Mouse (Mus musculus) intestine, embryonic 14.5 days (tissue): ENCODE data around the gene Arl4a. TPM values are rescaled to one million over a fixed set of nuclear protein-coding genes. Genes with fewer than 3 reads are reported as not detected.

Experiments used
- ATAC-seq: fragments of 200-750 bp; cut with Nextera tagmentation; replicated peaks from 2 replicates; pipeline ENCODE4 v1.8.0; 2017; ENCODE audit warnings: low read depth, moderate number of reproducible peaks, moderate TSS enrichment, moderate library complexity; ENCODE audit not compliant: low FRiP score, low TSS enrichment
- DNase-seq: peaks from one replicate; pipeline ENCODE4 v3.0.0-alpha.2; 2018; ENCODE audit warnings: low spot score
- H3K27ac ChIP-seq: fragments of 300-500 bp; sonication (generic); 2 replicates; pipeline ENCODE4 v1.5.1; 2014; ENCODE audit warnings: low read depth, mild to moderate bottlenecking, control low read depth
- H3K27me3 ChIP-seq: fragments of 300-500 bp; sonication (generic); replicated peaks from 2 replicates; pipeline ENCODE4 v1.6.1; 2014; ENCODE audit warnings: low read length, control low read depth; ENCODE audit not compliant: control insufficient read depth, insufficient read depth
- H3K36me3 ChIP-seq: fragments of 300-500 bp; sonication (generic); 2 replicates; pipeline ENCODE4 v1.6.1; 2014; ENCODE audit warnings: low read length, control low read depth; ENCODE audit not compliant: control insufficient read depth, insufficient read depth
- H3K4me1 ChIP-seq: fragments of 300-500 bp; sonication (generic); replicated peaks from 2 replicates; pipeline ENCODE4 v1.6.1; 2014; ENCODE audit warnings: low read length, control low read depth, mixed read lengths; ENCODE audit not compliant: control insufficient read depth, insufficient read depth
- H3K4me2 ChIP-seq: fragments of 300-500 bp; sonication (generic); 2 replicates; pipeline ENCODE4 v1.6.1; 2014; ENCODE audit warnings: low read length
- H3K4me3 ChIP-seq: fragments of 300-500 bp; sonication (generic); 2 replicates; pipeline ENCODE4 v1.5.1; 2014; ENCODE audit warnings: low read depth, low read length, control low read depth, mixed read lengths
- H3K9ac ChIP-seq: fragments of 300-500 bp; sonication (generic); 2 replicates; pipeline ENCODE4 v1.6.1; 2014; ENCODE audit warnings: mild to moderate bottlenecking, low read length
- H3K9me3 ChIP-seq: fragments of 300-500 bp; sonication (generic); 2 replicates; pipeline ENCODE4 v1.6.1; 2016; ENCODE audit warnings: low read length, control low read depth; ENCODE audit not compliant: control insufficient read depth
- WGBS: fragments of 180-500 bp; shearing (Covaris S2); extraction: QIAGEN DNeasy Blood & Tissue Kit; methylation state at CpG from one replicate; pipeline ENCODE4 v1.1.7; 2014; 5-methylcytosine and 5-hydroxymethylcytosine counted together
- polyA plus RNA-seq: library from polyadenylated mRNA; unstranded; fragments of >200 nt; fragmentation: Nextera tagmentation; extraction: Ambion mirVana; gene quantifications from 2 replicates; pipeline ENCODE4 v1.2.1, GENCODE M21; 2014

Gene Arl4a
- polyA plus RNA-seq, 1 experiment from 2014 or later, result 57.7 TPM

DNA sequence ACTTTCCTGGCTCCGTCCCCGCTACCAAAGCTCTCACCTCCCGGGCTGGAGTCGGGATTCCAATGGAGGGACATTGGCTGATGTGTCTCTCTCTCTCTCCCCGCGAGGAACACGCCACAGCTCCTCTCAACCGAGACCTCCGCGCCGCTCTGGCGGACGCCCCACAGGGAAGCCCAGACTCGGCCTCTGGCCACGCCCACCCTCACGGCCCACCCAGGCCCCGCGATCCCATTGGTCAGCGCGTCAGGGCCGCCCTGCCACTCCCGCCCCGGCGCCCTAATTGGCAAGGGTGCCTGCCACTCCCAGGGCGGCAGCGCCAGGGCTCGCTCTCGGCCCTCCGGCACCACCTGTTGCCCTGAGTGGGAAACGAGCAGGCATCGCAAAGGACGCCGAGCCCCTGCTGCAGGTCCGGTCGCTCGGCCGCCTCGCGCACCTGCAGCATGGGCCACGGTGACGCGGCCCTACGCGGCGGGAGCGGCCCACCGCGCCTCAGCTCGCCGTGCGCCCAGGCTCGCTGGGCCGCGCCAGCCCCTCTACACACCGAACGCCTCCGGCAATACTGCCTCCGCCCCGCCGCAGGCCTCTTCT lies 505 bp downstream of the Arl4a start:
- Histone ChIP-seq H3K27ac (peak overlapping the region; percentile 91), H3K4me1 (0 out of 2 replicates have a peak, but pooled peaks cover 4% of the 10 kb centered on the region), H3K4me2 (peak overlapping the region; percentile 74), H3K27me3 (no peaks in the 10 kb centered on the region), H3K9me3 (no peaks in the 10 kb centered on the region), H3K9ac (peak overlapping the region; percentile 81), H3K4me3 (peak overlapping the region; percentile 74), H3K36me3 (no peaks in the 10 kb centered on the region)
- ATAC-seq (peak; percentile 98), DNase-seq (peak; percentile 98)
- 0% methylated on average over 59 of the region's 60 CpGs for WGBS

DNA sequence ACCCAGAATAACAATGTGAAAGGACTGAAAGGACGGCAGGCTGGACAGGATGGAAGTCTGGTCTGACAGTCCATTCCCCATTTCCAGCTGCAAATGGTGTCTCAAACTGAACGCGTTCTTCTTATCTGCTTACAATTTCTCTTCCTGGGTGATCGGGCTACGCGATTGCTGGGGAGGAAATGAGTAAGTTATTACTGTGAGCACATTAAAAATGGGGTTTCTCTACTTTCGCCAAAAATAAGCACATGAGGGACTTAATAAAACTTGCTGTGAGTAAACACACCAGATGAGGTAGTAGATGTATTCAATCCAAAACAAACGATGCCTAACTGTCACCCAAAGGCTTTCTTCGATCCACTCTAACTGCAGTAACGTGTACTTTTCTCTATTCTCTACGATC lies 1.2 kb downstream of the Arl4a start:
- ATAC-seq, result no peak
- WGBS, result 1% methylated on average over 11 of the region's 11 CpGs
- no peaks in the 10 kb centered on the region for H3K9me3 ChIP-seq
- H3K27me3 ChIP-seq, result no peaks in the 10 kb centered on the region
- 0 out of 2 replicates have a peak, but pooled peaks cover 4% of the 10 kb centered on the region for H3K4me1 ChIP-seq
- peak overlapping the region; percentile 74 for H3K4me3 ChIP-seq
- H3K36me3 ChIP-seq, result no peaks in the 10 kb centered on the region
- H3K4me2 ChIP-seq, result peak overlapping the region; percentile 74
- peak overlapping the region; percentile 75; the same call in 1 of the 2 replicates for H3K27ac ChIP-seq
- no peak for DNase-seq
- peak overlapping the region; percentile 81 for H3K9ac ChIP-seq

DNA sequence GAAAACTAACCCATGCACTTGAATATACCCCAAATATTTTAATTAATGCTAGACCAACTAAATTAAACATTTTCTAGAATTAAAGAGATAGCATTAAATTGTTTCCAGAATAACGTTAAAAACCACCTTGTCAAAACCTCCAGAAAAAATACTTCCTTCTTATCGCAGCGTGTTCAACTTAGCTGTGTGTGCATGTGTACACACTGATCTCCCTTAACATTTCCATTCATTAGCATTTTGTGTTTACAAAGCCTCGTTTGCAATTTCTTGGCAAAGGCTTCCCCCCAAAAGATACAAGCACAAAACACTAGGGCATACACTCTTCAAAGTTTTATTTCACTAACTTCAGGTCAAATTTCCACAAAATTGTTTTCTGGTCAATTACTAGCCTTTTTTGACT lies 2.3 kb downstream of the Arl4a start:
- Histone ChIP-seq H3K9ac (no peak overlapping the region), H3K27me3 (no peaks in the 10 kb centered on the region), H3K4me2 (peak overlapping the region; percentile 74), H3K36me3 (no peaks in the 10 kb centered on the region), H3K4me3 (peak overlapping the region; percentile 74), H3K9me3 (no peaks in the 10 kb centered on the region), H3K27ac (no peak overlapping the region), H3K4me1 (0 out of 2 replicates have a peak, but pooled peaks cover 4% of the 10 kb centered on the region)
- 84% methylated on average over 4 of the region's 4 CpGs for WGBS
- no peak for ATAC-seq
- DNase-seq, result no peak

DNA sequence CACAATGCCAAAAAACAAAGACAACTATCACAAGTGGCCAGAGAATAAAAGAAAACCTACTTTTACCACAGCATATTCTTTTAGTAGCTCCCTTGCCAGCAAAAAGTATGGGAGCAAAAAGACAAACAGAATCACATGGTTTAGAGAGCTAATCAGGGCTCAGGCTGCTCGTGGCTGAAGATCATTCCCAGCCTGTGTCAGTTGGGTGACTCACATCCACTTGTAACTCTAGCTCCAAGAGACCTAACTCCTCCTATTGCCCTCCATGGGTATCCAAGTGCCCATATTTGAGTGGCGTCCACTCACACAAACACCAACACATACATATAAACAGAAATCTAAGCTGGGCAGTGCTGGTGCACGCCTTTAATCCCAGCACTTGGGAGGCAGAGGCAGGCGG lies 8.6 kb downstream of the Arl4a start:
- Histone ChIP-seq H3K27ac (no peak overlapping the region), H3K9me3 (no peaks in the 10 kb centered on the region), H3K27me3 (no peaks in the 10 kb centered on the region), H3K9ac (no peak overlapping the region), H3K36me3 (no peaks in the 10 kb centered on the region), H3K4me3 (no peak overlapping the region), H3K4me2 (no peak overlapping the region), H3K4me1 (no peaks in the 10 kb centered on the region)
- DNase-seq (no peak), ATAC-seq (no peak)
- 71% methylated on average over 4 of the region's 4 CpGs for WGBS

DNA sequence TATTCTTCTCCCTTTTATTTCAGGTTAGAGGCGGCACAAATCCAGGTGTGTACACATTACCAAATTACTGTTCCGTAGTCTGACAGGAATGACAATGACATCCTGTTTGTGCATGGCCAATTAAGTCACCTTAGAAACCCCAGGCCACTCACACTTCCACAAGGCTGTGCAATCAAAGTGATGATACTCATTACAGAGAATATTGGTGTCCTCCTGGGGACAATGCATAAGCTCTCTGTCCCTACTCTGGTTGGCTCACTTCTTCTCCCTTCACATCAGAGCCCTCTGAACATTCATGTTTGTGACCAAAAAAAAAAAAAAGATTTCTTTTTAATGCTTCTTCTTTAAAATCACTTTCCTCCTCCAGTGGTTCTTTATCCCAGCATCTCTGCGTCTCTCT lies 10.0 kb downstream of the Arl4a start:
- WGBS, result 90% methylated on average over 3 of the region's 3 CpGs
- no peak overlapping the region for H3K9ac ChIP-seq
- no peak overlapping the region for H3K4me2 ChIP-seq
- no peak overlapping the region for H3K27ac ChIP-seq
- DNase-seq, result peak; percentile 12
- no peak overlapping the region for H3K4me3 ChIP-seq
- no peaks in the 10 kb centered on the region for H3K4me1 ChIP-seq
- H3K9me3 ChIP-seq, result no peaks in the 10 kb centered on the region
- ATAC-seq, result no peak
- H3K36me3 ChIP-seq, result no peaks in the 10 kb centered on the region
- no peaks in the 10 kb centered on the region for H3K27me3 ChIP-seq

DNA sequence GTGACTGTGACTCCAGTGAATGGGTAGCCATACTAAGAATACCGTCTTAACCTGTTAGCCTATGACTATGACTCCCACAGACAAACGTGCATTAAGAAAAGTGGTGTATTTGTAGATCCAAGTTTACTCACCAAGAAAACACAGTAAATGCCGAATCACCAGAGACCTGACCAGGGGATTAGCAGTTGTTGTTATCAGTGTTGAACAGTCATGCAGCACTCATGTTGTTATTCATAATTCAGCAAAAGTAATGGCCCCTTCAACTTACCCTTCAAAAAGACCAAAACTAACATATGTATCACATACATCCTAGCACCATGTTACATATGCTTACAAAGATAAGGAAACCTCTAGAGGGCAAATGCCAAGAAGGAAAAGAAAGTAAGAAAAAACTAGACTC lies 10.4 kb downstream of the Arl4a start:
- 80% methylated on average over 3 of the region's 3 CpGs for WGBS
- no peak overlapping the region for H3K9ac ChIP-seq
- ATAC-seq, result no peak

DNA sequence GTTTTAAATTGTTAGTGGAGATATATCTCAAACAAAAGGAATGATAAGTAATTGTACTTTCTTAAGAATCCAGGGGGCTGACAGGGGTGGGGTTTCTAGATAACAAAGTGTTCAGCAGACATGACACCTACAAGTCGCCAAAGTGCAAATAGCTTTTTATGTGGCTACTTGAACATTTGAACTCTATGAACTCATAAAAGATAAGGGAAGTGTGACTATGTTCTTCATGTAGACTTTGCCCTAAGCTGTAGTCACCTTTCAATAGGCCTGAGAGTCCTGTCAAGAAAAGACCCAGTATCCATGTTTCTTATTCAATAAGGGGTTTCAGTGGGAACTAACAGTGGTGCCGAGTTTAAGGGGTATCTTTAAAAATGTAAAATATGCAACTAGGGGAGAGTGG lies 13.9 kb downstream of the Arl4a start:
- Histone ChIP-seq H3K9ac (no peak overlapping the region), H3K27me3 (no peaks in the 10 kb centered on the region), H3K9me3 (no peaks in the 10 kb centered on the region), H3K27ac (no peak overlapping the region), H3K4me2 (no peak overlapping the region), H3K4me3 (no peak overlapping the region), H3K4me1 (no peaks in the 10 kb centered on the region), H3K36me3 (no peaks in the 10 kb centered on the region)
- DNase-seq, result no peak
- WGBS, result 65% methylated on average over 2 of the region's 2 CpGs
- ATAC-seq, result 0 out of 2 replicates have a peak, but pooled peaks have one; percentile 39

More for the DNA sequence above, 10.4 kb downstream of the Arl4a start:
- DNase-seq, result no peak
- Histone ChIP-seq H3K27ac (no peak overlapping the region), H3K27me3 (no peaks in the 10 kb centered on the region), H3K36me3 (no peaks in the 10 kb centered on the region), H3K4me1 (no peaks in the 10 kb centered on the region), H3K4me3 (no peak overlapping the region), H3K9me3 (no peaks in the 10 kb centered on the region), H3K4me2 (no peak overlapping the region)

DNA sequence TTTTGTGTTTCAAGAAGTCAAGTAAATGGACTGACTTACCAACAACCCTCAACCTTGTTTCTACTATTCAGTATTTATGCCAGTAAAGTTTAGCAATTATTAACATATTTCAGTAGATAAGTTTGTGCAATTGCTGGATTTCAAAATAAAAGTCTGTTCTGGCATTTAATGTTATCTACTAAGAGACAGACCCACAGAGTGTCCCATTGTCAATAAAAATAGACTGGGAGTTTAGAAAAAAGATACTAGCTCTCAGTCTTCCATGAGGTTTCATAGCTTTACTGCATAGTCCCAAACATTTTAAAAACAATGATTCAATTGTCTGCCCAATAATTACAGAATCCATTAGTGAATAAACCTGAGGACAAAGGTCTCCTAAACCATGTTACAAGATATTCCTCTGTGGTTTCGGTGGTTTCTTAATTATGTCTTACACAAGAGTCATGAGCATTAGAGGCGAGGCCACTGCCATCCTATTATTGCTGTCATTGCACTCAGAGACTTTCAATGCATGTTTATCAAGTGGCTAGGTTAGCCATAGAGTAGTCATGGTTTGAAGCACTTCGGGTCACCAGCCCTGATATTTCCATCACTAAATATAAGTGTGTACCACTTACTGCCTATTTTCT lies 14.7 kb downstream of the Arl4a start:
- Histone ChIP-seq H3K27me3 (no peaks in the 10 kb centered on the region), H3K36me3 (no peaks in the 10 kb centered on the region), H3K4me2 (no peak overlapping the region), H3K27ac (no peak overlapping the region), H3K4me3 (no peak overlapping the region), H3K9me3 (no peaks in the 10 kb centered on the region), H3K9ac (no peak overlapping the region), H3K4me1 (no peaks in the 10 kb centered on the region)
- DNase-seq (no peak), ATAC-seq (no peak)
- 75% methylated on average over 3 of the region's 3 CpGs for WGBS

DNA sequence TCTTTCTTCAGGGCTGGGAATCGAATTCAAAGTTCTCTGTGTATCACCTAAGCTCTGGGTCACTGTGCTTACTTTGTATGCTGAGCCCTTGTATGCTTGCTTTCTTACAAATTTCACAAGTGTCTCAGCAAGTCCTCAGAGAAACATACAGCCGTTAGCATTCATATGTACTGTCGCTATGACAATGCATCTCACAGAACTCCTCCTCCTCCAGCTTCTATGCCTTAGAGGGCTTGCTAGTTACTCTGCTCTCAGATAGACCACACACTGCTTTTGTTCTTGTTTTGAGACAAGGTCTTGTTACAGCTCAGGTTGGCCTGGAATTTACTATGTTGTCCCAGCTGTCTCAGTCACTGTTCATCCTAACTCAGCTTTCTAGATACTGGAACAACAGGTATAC lies 15.5 kb downstream of the Arl4a start:
- H3K9me3 ChIP-seq, result no peaks in the 10 kb centered on the region
- no peak overlapping the region for H3K9ac ChIP-seq
- ATAC-seq, result no peak
- H3K4me3 ChIP-seq, result no peak overlapping the region
- no peak overlapping the region for H3K27ac ChIP-seq
- H3K36me3 ChIP-seq, result no peaks in the 10 kb centered on the region
- H3K27me3 ChIP-seq, result no peaks in the 10 kb centered on the region
- H3K4me2 ChIP-seq, result no peak overlapping the region
- H3K4me1 ChIP-seq, result no peaks in the 10 kb centered on the region
- WGBS, result 87% methylated on average over 3 of the region's 3 CpGs
- DNase-seq, result no peak
